Mouse (Mus musculus) right cerebral cortex, adult 2 months (tissue): ENCODE results near the gene Smim22.

Experiments used
- DNase-seq, 2 experiments: peaks; one replicate each; pipeline ENCODE4 v3.0.0; 2021 to 2022; ENCODE audit warnings: low spot score in 2 of 2

Gene Smim22

GRCm38 (mm10) chr16:5008076-5008475 is 988 bp downstream of the Smim22 start:
- no peak for DNase-seq

- DNase-seq, result no peak
Measured at GRCm38 (mm10) chr16:5010371-5010935, 3.4 kb downstream of the Smim22 start.

DNA sequence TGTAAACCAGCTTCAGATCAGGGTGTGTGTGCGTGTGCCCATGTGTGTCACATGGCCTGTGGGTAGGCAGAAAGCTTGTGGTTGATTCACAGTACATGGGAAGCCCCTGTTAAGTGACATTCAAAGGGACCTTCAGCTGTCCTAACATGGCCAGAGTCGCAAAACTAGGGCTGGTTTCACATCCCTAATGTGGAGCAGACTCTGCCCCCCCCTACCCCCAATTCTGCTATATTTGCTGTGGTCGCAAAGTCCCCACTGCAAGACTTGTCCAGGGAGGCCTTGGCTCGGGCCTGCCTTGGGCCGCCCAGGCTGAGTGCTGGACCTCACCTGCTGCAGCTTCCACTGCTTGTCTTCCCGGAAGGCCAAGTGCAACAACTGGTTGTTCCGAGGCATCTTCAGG is 4.2 kb downstream of the Smim22 start:
- no peak for DNase-seq

GRCm38 (mm10) chr16:5012036-5013005 is 5.2 kb downstream of the Smim22 start:
- peak in 1 of 2 experiments; percentile 20 for DNase-seq

DNA sequence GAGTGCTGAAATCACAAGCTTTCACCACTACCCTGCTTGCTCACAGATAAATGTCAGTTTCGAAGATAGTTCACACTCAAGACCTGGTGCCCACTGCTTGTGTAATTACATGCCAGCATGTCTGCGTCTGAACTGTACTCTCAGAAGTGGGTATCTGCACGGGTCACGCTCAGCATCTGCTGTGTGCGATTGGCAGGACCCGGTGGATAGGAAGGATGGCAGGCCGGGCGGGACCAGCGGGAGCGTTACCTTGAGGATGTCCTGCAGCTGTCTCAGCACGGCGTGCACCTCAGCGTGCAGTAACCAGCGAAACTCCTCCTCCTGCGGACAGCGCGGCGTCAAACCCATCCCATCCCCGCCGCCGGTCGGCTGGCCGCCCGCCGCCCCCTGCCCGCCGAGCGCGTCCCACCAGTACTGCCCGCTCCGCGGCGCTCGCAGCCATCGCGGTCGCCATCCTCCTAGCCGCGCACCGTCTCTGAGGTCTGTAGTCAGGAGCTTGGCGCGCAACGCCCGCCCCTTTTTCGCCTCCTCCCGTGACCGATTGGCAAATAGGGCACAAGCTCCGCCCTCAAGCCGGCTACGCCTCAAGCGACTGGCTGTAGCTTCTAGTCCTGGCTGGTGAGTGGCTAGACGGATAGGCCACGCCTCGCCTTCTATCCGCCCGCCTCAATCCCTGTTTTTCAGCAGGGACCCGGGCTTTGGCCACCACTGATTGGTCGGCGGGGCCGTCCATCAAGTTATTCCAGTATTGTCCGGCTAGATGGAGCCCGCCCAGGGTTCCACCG is 6.2 kb downstream of the Smim22 start, which contains the start of gene Rogdi:
Gene Rogdi (minus strand): TSS at position 500 of the 785 bp plus-strand sequence.
- DNase-seq, result peak; percentile 99

DNA sequence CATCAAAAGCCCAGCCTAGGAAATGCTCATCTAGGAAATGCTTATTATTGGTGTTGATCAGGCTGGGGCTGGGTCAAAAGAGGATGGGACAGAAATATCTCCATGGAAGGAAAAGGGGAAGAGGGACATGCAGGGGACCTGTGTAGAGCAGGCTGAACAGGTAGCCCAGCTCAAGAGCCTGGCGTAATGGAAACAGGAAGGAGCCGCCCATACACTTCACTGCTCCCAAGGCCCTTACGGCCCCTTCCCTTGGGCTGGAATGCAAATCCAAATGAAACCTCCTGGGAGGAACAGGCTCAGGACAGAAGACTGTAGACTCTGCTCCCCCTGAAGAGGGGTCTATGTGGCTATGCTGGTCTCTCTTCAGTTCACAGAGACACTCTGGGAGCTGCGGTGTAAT is 7.5 kb downstream of the Smim22 start:
- DNase-seq, result no peak

- DNase-seq, result no peak
Measured at GRCm38 (mm10) chr16:5024021-5024420, 16.9 kb downstream of the Smim22 start.

DNA sequence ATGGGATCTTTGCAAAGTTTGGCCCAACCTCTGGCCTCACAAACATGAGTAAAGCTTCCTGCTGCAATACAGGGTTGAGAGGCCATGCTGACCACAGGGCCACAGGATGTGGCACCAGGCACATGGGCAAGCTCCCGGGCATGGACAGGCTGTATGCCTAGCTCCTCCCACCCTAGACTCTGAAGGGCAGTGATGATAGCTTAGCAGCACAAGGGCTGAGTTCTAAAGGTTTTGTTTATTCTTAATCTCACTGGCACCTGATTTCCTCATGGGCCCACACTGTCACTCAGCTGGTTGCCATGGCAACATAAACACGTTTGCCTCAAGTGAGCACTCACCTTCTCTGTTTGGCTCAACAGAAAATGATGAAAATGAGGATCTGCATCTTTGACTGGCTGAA is 22.8 kb downstream of the Smim22 start:
- DNase-seq, result no peak

DNA sequence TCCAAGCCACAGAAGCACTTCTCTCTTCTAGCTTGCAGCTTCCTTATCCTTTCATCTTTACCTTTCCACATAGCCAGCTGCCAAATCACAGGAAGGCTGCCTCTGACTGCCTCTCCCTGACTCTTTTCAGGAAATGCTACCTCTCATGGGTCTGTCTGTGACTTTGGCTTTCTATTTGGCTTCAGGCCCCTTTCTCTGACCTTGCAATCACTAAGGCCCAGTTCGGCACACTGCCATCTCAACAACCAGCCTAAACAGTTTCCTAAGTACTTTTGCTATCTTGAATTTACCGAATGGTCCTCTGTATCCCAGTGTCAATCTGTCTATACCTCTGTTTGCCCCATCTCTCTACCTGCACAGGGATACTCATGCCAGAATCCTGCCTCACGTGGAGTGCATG is 28.5 kb downstream of the Smim22 start:
- no peak for DNase-seq

DNA sequence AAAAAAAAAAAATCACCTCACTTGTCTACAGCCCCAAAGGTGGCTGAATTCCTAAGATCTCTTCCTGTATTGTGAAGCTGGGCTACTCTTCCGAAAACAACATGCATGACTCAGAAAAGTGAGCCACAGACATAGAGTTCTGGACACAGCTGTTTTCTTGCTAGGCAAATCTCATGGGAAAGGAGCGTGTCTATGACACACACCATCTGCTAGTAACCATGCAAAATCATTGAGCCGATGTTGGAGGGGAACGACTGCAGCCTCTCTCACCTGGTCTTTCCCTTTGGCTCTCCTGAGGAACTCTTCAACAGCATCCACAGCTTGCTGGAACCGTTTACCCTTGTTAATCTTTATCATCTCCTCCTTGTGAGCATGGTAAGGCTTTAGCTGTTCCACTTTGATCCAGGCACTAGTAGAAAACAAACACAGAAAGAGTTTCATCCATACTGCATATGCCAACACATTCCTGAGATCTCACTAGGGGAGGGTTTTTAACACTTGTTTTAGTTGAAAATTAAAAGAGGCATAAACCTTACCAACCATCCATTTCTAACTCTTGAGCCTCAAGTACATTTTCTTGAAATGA is 29.7 kb downstream of the Smim22 start:
- DNase-seq, result no peak

DNA sequence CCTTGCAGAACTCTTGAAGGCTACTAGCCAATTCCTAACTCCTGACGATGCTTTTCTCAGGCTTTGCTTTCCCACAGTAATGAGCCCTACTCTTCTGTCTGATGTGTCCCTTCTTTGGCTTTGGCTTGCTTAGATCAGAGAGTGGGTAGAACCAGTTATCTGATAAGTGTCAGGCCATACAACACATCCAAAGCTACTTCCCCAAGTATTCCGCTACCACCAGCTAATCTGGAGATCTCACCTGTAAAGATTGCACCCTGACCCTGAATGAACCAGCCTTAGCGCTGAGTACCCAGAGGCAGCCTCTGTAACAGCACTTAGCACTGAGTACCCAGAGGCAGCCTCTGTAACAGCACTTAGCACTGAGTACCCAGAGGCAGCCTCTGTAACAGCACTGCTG is 38.2 kb downstream of the Smim22 start:
- DNase-seq, result no peak

- DNase-seq, result no peak
Measured at GRCm38 (mm10) chr16:5049182-5049773, 42.2 kb downstream of the Smim22 start.

GRCm38 (mm10) chr16:5049774-5050234 is 42.7 kb downstream of the Smim22 start, which contains the start of the genes Glyr1 and Ubn1:
TSS of gene Glyr1 (minus strand) at chr16:5049863.
TSS of gene Ubn1 (plus strand) at chr16:5050057.
- DNase-seq, result peak; percentile 99 to 100

- peak; percentile 68 to 76 for DNase-seq
Measured at GRCm38 (mm10) chr16:5050251-5051110, 43.4 kb downstream of the Smim22 start.
